Mouse (Mus musculus): ENCODE measurements around the gene Adgrl2.

Gene Adgrl2

DNA sequence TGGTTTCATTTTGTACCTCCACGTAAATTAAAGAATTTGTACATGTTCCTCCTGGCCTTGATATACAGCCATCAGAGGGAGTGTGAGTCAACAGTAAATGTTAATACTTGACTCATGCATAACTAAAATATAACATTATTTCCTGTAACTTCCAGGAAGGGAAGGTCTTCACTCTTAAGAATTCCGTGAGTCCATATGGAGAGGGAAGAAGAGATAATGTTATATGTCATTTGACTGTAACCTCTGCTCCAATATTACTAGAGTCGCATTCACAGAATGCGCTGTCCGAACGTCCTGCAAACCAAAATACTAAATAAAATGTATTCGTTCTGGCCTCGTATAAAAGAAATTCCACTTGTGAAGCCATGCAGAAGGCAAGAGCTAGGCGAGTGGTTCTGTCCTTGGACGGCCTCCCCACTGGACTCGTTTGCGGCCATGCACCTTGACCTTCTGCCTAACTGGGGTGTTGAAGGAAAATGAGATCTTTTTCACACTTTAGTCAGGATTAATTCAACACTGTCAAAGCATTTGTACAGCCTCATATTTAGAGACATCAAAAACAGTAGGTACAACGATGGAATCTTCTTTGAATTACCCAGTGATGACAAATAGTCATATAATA is 68.3 kb downstream of the Adgrl2 start:
- no peak for DNase-seq (ENCODE audit: low spot score in 2 of 2)

GRCm38 (mm10) chr3:148920881-148921280 is 69.5 kb downstream of the Adgrl2 start:
- DNase-seq (ENCODE audit: low spot score in 2 of 2) = no peak

DNA sequence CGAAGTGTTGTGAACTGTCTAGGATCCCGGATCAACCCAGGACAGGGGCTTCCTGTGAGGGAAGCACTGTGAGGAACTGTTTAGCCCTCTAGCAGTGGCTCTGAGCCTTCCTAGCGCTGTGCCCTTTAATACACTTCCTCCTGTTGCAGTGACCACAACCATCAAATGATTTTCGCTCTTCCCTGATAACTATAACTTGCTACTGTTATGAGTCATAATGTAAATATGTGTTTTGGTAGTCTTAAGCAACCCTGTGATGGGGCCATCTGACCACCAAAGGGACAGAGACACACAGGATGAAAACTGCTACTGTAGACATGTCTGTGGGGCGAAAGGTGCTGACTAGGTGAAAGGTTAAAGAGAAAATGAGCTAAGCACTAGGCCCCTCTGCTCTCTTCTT is 71.9 kb downstream of the Adgrl2 start:
- no peak for DNase-seq (ENCODE audit: low spot score in 2 of 2)

DNA sequence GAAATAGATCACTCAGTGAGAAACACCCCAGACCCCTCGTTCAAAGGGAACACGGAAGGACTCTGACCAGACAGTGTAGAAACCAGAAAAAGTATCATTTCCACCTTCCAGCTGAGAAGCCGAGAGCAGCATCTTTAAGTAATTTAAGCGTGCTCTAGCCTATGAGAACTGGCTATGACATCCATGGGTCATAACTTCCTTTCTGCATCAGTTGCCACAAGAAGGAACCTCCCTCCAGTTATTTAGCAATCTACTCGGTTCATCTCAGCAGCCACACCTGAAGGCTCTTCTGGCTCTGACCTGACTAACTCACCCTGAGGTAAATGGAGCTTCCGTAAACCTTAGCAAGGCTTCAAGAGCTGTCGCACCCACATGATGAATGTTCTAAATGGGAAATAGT is 72.5 kb downstream of the Adgrl2 start:
- DNase-seq (ENCODE audit: low spot score in 2 of 2) = no peak

GRCm38 (mm10) chr3:148916226-148916625 is 74.1 kb downstream of the Adgrl2 start:
- peak in 1 of 2 experiments; percentile 41 for DNase-seq (ENCODE audit: low spot score in 2 of 2)

GRCm38 (mm10) chr3:148912944-148913684 is 77.2 kb downstream of the Adgrl2 start:
- DNase-seq (ENCODE audit: low spot score in 2 of 2) = no peak

- no peak for DNase-seq (ENCODE audit: low spot score in 2 of 2)
Observed at GRCm38 (mm10) chr3:148912536-148912935, 77.8 kb downstream of the Adgrl2 start.

DNA sequence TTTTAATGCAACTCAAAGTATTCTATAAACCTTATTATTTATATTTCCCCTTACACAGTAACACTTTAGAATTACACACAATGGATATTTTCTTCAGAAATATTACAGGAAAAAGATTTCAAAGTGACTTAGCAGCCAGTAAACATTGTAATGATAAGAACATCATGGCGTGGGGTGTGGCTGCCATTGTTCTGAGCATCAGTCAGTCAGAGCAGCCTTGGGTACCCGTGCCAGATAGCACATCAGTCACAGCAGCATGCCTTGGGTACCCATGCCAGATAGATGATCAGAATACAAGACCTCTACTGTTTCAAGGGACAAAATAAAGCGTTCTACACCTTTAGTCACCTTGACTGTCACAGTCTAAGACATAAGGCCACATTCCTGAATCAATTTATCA is 82.5 kb downstream of the Adgrl2 start:
- no peak for DNase-seq (ENCODE audit: low spot score in 2 of 2)

DNA sequence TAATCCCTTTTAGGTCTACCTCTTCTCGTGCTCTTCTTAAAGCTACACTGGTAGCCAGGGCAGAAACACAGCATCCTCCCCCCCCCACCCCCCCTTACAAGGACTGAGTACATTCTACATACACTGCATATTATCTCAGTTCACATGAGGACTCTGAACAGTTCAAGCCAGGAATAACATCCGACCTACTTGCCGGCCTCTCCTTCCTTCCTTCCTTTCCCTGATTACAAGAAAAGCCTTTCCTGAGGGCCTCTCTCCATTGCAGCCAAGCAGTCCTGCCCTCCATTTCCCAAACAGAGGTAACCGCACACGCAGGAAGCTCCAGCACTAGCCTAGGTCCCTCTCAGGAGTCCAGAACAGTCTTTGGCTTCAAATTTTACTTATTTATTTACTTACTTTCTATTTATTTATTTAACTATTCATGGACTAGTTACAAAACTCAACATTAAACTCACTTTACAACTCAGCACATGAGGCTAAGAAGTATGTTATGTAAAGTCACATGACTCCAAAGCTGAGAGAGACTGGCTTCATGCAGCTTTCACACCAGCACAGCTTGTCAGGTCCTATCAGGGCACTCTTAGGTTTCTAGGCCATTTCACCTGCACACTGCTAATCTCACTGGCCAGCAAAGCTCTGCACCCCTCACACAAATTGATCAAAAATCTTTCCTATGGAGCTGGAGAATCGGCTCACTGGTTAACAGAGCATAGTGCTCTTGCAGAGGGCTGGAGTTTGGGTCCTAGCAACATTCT is 83.2 kb downstream of the Adgrl2 start:
- DNase-seq (ENCODE audit: low spot score in 2 of 2) = no peak

GRCm38 (mm10) chr3:148905906-148906779 is 84.2 kb downstream of the Adgrl2 start:
- no peak for DNase-seq (ENCODE audit: low spot score in 2 of 2)

GRCm38 (mm10) chr3:148905435-148905834 is 84.9 kb downstream of the Adgrl2 start:
- no peak for DNase-seq (ENCODE audit: low spot score in 2 of 2)

DNA sequence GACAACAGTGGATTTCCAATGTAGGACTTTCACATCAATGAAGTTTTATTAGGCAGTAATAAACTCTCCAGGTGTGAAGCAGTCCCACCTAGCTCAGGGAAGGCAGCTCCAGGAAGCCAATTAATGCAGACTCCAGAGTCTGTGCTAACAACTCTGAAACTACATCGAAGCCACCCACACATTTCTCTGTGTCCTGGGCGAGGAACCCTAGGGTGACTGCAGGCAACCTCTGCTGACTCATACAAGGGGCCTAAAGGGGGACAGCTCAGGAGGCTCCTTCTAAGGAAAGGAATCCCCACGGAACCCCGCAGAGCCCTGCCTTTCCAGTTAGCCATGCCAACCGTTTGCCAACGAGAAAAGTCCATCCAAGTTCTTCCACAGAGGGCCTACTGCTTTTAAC is 90.5 kb downstream of the Adgrl2 start:
- no peak for DNase-seq (ENCODE audit: low spot score in 2 of 2)

DNA sequence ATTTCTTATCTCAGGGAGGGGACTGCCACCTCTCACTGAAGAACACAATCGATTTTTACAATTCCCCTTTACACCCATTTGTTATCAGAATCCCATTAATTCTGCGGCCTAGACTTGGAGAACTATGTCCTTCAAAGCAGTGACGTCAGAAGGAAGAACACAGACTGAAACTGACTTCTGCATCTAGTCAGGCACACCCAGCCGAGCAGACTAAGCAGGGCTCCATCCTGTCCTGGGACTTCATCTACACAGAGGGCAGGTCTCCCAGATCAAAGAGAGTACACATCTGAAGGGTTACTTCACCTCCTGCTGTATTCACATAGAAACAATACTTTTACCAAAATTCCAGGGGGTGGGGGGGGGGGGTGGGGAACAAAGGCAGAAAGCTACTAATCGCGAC is 90.9 kb downstream of the Adgrl2 start:
- DNase-seq (ENCODE audit: low spot score in 2 of 2) = no peak

DNA sequence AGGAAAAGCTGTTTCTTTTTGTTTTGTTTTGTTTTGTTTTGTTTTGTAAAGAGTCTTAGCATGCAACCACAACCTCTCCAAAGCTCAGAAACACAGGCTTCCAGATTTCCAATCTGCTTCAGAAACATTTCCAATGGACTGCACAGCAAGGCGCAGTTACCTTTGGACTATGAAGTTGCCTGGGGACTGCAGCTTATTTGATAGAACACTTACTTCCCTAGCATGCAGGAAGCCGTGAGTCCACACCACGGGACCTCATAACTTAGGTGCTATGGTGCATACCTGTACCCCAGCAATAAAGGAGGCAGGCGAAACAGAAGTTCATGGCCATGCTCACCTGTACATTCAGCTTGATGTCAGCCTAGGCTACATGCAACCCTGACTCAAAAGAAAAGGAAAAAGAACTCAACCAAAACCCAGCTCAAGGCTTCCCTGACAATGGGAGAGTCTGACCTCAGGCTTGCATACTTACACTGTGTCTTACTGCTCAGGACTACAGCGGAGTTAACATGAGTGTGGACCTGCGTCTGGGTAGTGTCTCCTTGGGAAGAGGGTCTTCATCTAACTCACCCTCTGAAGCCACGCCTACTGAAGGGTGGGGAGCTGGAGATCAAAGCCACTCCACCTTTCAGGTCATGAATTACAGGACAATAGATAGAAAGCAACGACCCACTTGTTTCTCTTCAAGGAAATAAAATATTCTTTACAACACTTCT is 91.7 kb downstream of the Adgrl2 start:
- DNase-seq (ENCODE audit: low spot score in 2 of 2) = no peak

DNA sequence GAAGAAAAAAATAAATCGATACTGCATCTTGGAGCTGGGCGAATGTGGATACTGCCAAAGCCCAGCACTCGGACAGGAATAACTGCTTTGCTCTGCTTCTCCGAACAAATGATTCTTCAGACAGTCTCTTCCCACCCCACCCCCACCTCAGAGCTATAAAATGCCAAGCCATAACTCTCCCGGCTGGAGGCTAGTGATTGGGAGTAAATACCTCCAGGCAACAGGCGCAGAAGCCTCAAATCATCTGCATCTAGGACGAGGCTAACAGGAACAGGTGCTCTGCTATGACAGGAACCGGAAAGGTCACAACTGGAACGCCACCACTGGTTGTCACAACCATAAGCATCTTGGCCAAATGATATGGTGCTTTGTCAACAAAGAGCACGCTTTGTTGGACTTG is 94.1 kb downstream of the Adgrl2 start:
- no peak for DNase-seq (ENCODE audit: low spot score in 2 of 2)

- DNase-seq (ENCODE audit: low spot score in 2 of 2) = no peak
Observed at GRCm38 (mm10) chr3:148895396-148896109, 94.8 kb downstream of the Adgrl2 start.

DNA sequence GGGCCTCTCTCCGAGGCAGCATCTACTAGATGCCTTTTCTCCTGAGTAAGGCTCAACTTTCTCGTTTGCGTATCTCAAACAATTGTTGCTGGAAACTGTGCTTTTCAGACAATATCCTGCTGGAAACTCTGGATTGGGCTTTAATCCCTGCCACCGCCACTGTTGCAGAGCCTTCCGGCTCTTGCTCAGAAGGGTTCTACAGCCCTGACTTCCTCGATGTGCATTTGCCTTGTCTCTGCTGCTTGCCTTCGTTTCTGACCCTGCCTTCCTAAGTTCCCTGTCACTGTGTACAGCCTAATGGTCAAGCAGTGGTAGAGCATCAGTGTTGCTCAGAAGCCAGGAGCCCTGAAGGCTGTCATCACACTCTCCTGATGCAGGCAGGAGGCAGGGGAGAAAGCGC is 95.5 kb downstream of the Adgrl2 start:
- DNase-seq (ENCODE audit: low spot score in 2 of 2) = no peak

DNA sequence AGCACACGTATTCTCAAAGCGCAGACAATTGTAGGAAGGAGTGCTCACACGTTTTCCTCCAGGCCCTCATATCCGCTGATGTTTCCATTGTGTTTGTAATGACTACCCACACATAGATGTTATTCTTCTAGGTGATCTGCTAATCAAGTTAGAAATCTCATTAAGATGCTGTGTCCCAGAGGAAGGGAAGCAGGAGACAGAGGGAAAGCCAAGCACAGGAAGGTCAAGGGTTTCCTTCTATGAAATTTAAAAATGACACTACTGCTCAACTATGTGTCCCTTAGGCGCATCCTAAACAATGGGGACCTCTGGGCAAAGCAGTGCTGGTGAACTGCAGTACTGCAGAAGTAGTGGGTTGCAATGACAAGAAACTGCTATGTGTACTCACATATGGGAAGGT is 102.5 kb downstream of the Adgrl2 start:
- DNase-seq (ENCODE audit: low spot score in 2 of 2) = no peak

DNA sequence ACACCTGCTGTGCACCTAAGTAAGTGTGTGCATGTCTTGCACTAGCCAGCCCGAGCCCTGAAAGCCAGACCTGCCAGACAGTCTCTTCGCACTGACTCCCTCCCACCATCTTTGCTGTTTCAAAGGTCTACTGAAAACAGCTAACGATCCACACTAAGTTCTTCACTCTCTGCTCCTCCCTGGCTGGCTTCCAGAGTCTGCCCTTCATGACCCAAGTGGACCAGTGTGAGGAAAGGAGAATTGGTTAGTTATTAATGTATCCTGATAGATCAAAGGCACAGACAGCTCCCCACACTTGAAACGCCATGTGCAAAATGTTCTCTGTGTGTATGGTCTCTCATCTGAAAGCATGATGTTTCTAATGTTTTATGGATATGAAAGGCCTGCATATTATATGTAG is 103.4 kb downstream of the Adgrl2 start:
- no peak for DNase-seq (ENCODE audit: low spot score in 2 of 2)

- DNase-seq (ENCODE audit: low spot score in 2 of 2) = no peak
Observed at GRCm38 (mm10) chr3:148885980-148886668, 104.2 kb downstream of the Adgrl2 start.

All from right cerebral cortex, postnatal 36 days (tissue).